Mouse (Mus musculus) cerebellum, adult 2 months (tissue): ENCODE data around the gene Gm4869. TPM values are rescaled to one million over a fixed set of nuclear protein-coding genes. Genes with fewer than 3 reads are reported as not detected.
A peak's percentile ranks its signal among the peaks of the same experiment; 100 is the strongest.

Experiments
- DNase-seq, 2 experiments: peaks; one replicate each; pipeline ENCODE4 v3.0.0; 2021
- H3K27ac ChIP-seq: fragments of 200-500 bp; 2 replicates; pipeline ENCODE4 v1.5.1; 2012; ENCODE audit warnings: low read length, control low read depth, inconsistent platforms; ENCODE audit not compliant: insufficient read depth
- H3K27me3 ChIP-seq: fragments of 200-500 bp; 2 replicates; pipeline ENCODE4 v1.6.1; 2012; ENCODE audit warnings: inconsistent platforms, mild to moderate bottlenecking, low read length, moderate library complexity; ENCODE audit not compliant: control insufficient read depth, insufficient read depth
- H3K4me1 ChIP-seq: fragments of 200-500 bp; 2 replicates; pipeline ENCODE4 v1.6.1; 2011; ENCODE audit warnings: low read length; ENCODE audit not compliant: control insufficient read depth, insufficient read depth
- H3K4me3 ChIP-seq: fragments of 200-500 bp; replicated peaks from 2 replicates; pipeline ENCODE3; 2011; ENCODE audit warnings: mild to moderate bottlenecking, low read depth, low read length, control low read depth; ENCODE audit not compliant: insufficient read depth
- CTCF ChIP-seq: fragments of 200-500 bp; IDR thresholded peaks from 2 replicates; pipeline ENCODE4 v1.5.1; 2011; ENCODE audit warnings: low read depth, mild to moderate bottlenecking, control low read depth, low read length, moderate library complexity, borderline replicate concordance; ENCODE audit not compliant: insufficient read depth
- POLR2A ChIP-seq: fragments of 200-500 bp; IDR thresholded peaks from 2 replicates; pipeline ENCODE4 v1.6.1; 2011; ENCODE audit warnings: low read length, control low read depth, borderline replicate concordance; ENCODE audit not compliant: insufficient read depth
- WGBS: fragments of 180-500 bp; shearing (Covaris S2); methylation state at CpG from one replicate; pipeline ENCODE4 v1.1.7; 2018; 5-methylcytosine and 5-hydroxymethylcytosine counted together
- polyA plus RNA-seq: library from polyadenylated mRNA; depleted of rRNA; stranded (reverse); fragments of >200 nt; gene quantifications from 2 replicates; pipeline ENCODE4 v1.2.3, GENCODE M21; 2012; rRNA removed

The Gm4869 gene
- polyA plus RNA-seq: not detected in 2 replicates

DNA sequence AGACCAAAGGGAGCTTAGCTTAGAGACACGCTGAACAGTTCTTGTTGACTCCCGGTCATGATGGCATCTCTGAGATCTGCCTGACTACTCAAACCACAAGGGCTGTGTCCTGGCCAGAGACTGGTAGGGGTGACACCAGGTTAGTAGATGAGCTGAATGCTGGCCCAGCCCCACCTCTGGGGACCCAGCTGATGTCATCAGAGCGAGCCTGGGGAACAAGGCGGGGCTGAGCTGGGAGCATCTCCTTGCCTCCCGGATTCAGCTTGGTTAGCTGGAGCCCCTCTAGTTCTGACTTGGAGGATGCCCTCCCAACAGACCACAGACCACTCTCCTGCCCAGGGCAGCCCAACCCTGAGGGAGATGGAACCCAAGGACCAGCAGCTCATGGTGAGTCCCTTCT is at the start of gene Gm4869:
Gene Gm4869 (plus strand): TSS at position 301 of the 400 bp plus-strand sequence.
- Histone ChIP-seq H3K4me1 (peaks cover 9% of the 10 kb centered on the region), H3K27ac (no peak within 1 kb of the TSS), H3K27me3 (no peaks in the 10 kb centered on the region), H3K4me3 (no peak within 1 kb of the TSS)
- TF ChIP-seq POLR2A (no peak), CTCF (no peak)
- DNase-seq: no peak
- 83% methylated on average over 5 of the region's 5 CpGs for WGBS

DNA sequence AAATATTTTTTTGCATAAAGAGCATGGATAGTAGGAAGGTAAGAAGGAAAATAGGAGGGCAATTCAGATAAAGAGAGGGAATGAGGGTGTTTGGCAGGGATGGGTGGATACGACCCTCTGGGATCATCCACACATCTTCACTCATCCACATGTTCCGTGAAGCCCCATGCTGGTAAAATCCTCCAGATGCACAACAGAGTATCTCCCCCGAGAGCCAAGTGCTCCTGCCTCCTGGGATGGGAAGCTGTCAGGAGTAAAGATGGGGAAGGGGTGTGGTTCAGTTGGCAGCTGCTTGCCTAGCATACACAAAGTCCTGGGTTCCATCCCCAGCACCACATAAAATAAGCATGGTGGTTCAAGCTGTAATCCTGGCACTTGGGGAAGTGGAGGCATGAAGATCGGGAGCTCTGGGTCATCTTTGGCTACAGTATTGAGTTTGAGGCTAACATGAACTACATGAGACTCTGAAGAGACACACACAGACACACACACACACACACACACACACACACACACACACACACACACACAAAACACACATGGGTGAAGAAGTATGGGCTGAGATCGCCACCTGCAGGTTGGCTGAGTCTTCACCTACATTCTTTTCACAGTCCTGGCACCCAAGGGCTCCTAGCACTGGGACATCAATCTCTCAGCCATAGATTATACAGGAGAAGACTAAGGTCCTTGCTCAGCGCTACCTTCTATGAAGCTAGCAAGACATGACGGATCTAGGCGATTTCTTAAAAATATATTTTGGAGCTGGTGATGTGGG is 49.1 kb upstream of the Gm4869 start:
- DNase-seq: no peak
- WGBS: 59% methylated on average over 8 of the region's 8 CpGs

DNA sequence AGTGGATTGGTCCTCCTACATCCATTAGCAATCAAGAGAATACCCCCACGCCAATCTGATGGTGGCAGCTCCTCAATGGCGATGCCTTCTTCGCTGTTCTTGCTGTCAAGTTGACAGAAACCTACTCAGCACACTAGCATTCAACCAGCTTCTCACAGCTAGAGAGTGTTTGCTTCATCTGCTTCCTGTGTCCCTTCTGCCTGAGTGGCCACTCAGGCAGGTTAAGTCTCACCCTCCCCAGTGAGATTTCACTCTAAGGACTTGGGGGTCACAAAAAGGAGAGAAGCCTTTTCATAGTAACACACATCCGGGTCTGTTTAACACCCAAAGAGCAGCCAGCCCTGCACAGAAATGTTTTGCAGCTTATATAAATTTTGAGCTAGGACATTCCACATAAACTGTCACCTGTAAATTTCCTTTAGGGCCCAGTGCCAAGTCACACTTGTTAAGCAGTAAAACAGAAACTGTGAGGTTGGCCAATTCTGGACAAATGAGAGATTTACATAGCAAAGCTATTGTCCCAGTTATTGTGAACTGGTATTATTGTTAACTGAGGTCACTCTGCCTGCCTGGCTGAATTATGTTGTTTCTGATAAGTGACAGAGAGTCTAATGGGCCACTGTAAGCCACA is 42.7 kb upstream of the Gm4869 start:
- Histone ChIP-seq H3K4me1 (no peaks in the 10 kb centered on the region), H3K27me3 (no peaks in the 10 kb centered on the region), H3K4me3 (no peak overlapping the region), H3K27ac (no peak overlapping the region)
- DNase-seq: no peak
- WGBS: 80% methylated on average over 4 of the region's 4 CpGs
- TF ChIP-seq POLR2A: no peak
- TF ChIP-seq CTCF: no peak

More for the DNA sequence above, 49.1 kb upstream of the Gm4869 start:
- Histone ChIP-seq H3K27me3 (no peaks in the 10 kb centered on the region), H3K4me1 (no peaks in the 10 kb centered on the region), H3K4me3 (no peak overlapping the region), H3K27ac (no peak overlapping the region)
- TF ChIP-seq POLR2A: no peak
- TF ChIP-seq CTCF: peak; percentile 39; the same call in 1 of the 2 replicates

DNA sequence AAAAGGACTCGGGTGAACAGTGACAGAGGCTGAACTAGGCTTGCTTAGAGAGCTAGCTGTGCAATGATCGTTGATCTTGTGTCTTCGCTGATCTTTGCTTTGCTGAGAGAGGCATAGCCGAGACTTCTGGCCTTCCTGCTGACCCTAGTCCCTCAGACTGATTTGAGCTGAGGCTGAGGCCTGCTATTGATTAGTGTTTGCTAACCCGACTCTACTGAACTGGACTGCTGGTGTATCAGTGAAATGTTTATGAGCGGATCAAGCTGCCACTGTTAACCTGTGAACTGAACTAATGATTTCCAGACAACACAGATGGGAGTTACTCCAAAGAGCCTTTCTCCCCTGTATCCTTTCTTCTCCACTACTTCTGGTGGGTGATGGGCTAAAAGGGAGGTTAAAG is 40.3 kb upstream of the Gm4869 start:
- H3K27me3 ChIP-seq: no peaks in the 10 kb centered on the region
- 81% methylated on average over 6 of the region's 6 CpGs for WGBS
- TF ChIP-seq CTCF (no peak), POLR2A (no peak)
- H3K27ac ChIP-seq: no peak overlapping the region
- DNase-seq: no peak
- no peak overlapping the region for H3K4me3 ChIP-seq
- no peaks in the 10 kb centered on the region for H3K4me1 ChIP-seq

DNA sequence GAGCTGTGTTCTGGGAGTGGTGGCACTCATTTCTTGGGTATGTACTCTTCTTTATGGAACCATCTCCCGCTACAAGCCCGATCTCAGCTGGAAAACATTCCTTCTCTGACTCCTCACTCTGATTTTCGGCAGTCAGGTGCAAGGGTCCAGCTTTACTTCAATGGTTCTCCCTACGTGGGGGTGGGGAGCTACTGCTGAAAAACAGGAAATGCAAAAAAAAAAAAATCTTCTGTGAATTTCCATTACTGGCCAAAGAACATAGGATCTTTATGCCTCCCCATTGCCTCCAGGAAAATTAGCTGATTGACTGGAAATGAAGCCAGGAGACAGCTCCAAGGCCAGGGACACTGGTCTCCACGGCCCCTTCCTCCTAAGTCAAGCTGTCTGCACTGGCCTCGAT is 38.8 kb upstream of the Gm4869 start:
- TF ChIP-seq POLR2A: no peak
- TF ChIP-seq CTCF: no peak
- 65% methylated on average over 6 of the region's 6 CpGs for WGBS
- no peaks in the 10 kb centered on the region for H3K27me3 ChIP-seq

DNA sequence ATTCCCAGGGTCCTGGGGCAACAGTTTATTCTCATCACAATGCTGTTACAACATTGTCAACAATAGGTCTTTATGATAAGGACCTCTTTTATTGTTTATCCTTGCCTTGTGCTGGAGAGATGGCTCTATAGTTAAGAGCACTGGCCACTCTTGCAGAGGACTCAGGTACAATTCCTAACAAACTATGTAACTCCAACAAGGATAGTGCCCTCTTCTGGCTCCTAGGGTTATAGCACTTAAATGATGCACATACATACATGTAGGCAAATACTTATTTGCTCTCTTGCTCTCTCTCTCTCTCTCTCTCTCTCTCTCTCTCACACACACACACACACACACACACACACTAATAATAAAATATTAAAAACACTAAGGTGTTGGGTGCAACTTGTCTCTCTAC is 36.6 kb upstream of the Gm4869 start:
- Histone ChIP-seq H3K27ac (no peak overlapping the region), H3K4me1 (no peaks in the 10 kb centered on the region), H3K4me3 (no peak overlapping the region), H3K27me3 (no peaks in the 10 kb centered on the region)
- DNase-seq: no peak
- TF ChIP-seq POLR2A: no peak
- no peak for TF ChIP-seq CTCF

More for the DNA sequence above, 38.8 kb upstream of the Gm4869 start:
- no peaks in the 10 kb centered on the region for H3K4me1 ChIP-seq
- H3K4me3 ChIP-seq: no peak overlapping the region
- no peak for DNase-seq
- no peak overlapping the region for H3K27ac ChIP-seq

DNA sequence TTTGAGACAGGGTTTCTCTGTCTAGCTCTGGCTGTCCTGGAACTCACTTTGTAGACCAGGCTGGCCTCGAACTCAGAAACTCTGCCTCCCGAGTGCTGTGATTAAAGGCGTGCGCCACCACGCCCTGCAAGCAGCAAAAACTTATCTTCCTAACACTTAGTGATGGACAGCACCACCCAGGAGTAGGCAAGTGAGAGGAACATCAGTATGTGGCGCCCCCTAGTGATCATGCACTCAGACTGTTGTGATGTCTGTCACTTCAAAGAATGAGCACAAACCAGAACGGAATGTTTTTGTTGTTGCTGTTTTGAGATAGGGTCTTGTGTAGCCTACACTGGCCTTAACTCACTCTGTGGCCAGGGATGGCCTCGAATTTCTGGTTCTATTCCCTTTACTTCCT is 34.1 kb upstream of the Gm4869 start:
- H3K4me3 ChIP-seq: no peak overlapping the region
- peak; percentile 27 to 44 for DNase-seq
- no peak for TF ChIP-seq POLR2A
- TF ChIP-seq CTCF: peak; percentile 56; the same call in 1 of the 2 replicates
- WGBS: 33% methylated on average over 8 of the region's 8 CpGs
- no peak overlapping the region for H3K27ac ChIP-seq
- H3K27me3 ChIP-seq: no peaks in the 10 kb centered on the region
- H3K4me1 ChIP-seq: no peaks in the 10 kb centered on the region

DNA sequence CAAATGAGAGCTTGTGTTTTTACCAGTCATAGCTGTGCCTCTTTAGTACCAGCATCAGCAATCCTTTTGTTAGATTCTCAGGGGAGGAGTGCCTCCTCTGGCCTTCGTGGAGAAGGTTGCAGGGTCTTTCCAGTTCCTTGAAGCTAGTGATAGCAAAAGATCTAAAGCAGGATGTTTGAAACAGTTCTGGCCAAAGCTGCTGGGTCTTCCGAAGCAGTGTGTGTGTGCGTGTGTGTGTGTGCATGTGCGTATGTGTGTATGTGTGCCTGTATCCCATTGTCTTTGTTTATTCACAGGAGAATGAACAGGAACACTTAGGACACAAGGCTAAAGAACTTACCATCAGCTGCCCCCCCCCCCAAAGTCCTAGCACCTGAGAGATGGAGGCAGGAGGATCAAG is 30.8 kb upstream of the Gm4869 start:
- Histone ChIP-seq H3K4me3 (no peak overlapping the region), H3K27me3 (no peaks in the 10 kb centered on the region), H3K27ac (no peak overlapping the region), H3K4me1 (no peaks in the 10 kb centered on the region)
- DNase-seq: no peak
- 67% methylated on average over 4 of the region's 4 CpGs for WGBS
- TF ChIP-seq CTCF (no peak), POLR2A (no peak)
